In the genomic region with DNA sequence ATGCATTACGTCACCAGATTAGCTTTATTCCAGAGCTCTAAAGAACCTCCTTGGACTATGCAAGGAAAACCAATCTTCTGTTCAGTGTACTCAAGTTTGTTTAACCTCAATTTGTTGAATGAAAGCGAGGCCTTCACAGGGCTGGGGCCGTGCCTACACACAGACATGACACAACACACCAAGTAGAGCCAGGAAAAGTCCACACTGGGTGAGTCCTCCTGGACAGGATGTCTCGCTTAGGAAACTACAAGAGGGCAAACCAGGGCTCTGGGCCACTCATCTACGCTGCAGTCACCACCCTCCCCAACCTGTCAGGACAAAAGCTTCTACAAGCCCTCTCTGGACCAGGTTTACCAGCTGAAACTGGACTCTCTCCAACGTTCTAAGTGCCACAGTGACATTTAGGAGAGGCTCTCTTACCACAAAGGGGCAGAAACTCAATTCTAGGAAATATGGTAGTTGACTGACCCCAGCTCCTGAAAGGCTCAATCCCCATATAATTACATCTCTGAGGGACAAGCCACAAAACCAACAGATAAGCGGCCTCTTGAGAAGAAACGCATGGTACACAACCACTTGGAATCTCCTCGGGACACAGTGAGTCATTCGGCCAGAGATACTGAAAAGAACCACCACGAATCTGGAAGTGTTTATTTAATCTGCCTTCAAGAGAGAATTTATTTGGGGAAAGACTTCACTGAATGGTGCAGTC, we compare ENCODE assay signal across 9 mouse cellular contexts.
DNase-seq lines count a peak whose midpoint lies in the region; ATAC-seq and TF ChIP-seq lines count a peak whose summit lies in the region.
"Had no signal": no experiment of that assay in that cellular context is flagged by ENCODE, and none has a peak within 500 bp of the region (broad histone marks: within the 10 kb centered on the region; RNA-seq: fewer than 3 reads in every experiment).

No protein-coding gene starts in this region.

- no peak for ATAC-seq in embryonic facial prominence, embryonic 14.5 days (ENCODE audit: low read depth)
- no peak for ATAC-seq in hindbrain, embryonic 15.5 days (ENCODE audit: low FRiP score, low read depth)
- ATAC-seq in midbrain, embryonic 14.5 days (ENCODE audit: low FRiP score, low TSS enrichment) = no peak

- no peaks in the 10 kb centered on the region for H3K27me3 ChIP-seq in kidney, adult 2 months (replicated peaks; ENCODE audit: control insufficient read depth, insufficient read depth, low read length)
- no peaks in the 10 kb centered on the region for H3K27me3 ChIP-seq in embryonic facial prominence, embryonic 14.5 days (replicated peaks; ENCODE audit: control insufficient read depth, insufficient read depth, low read length)
- H3K27me3 ChIP-seq in hindbrain, embryonic 15.5 days = no peaks in the 10 kb centered on the region
- H3K27me3 ChIP-seq in midbrain, embryonic 14.5 days (ENCODE audit: control insufficient read depth, insufficient read depth, low read length) = no peaks in the 10 kb centered on the region
- H3K27me3 ChIP-seq: liver, embryonic 13.5 days had no signal

- peak overlapping the region; percentile 31 for H3K4me2 ChIP-seq in embryonic facial prominence, embryonic 14.5 days (ENCODE audit: low read depth, low read length)
- H3K4me2 ChIP-seq in hindbrain, embryonic 15.5 days = peak overlapping the region; percentile 38; the same call in 1 of the 2 replicates
- H3K4me2 ChIP-seq in midbrain, embryonic 14.5 days (ENCODE audit: low read length) = no peak overlapping the region
- H3K4me2 ChIP-seq: liver, embryonic 13.5 days had no signal

- H3K9me3 ChIP-seq in embryonic facial prominence, embryonic 14.5 days (ENCODE audit: control insufficient read depth, low read length) = no peaks in the 10 kb centered on the region
- no peaks in the 10 kb centered on the region for H3K9me3 ChIP-seq in hindbrain, embryonic 15.5 days
- H3K9me3 ChIP-seq in midbrain, embryonic 14.5 days (ENCODE audit: control insufficient read depth, low read length) = no peaks in the 10 kb centered on the region
- H3K9me3 ChIP-seq: liver, embryonic 13.5 days had no signal

- WGBS in kidney, adult 2 months = 56% methylated on average over 11 of the region's 11 CpGs
- WGBS in embryonic facial prominence, embryonic 14.5 days = 48% methylated on average over 11 of the region's 11 CpGs
- WGBS in hindbrain, embryonic 15.5 days = 76% methylated on average over 11 of the region's 11 CpGs
- 70% methylated on average over 11 of the region's 11 CpGs for WGBS in midbrain, embryonic 14.5 days

- peaks cover 14% of the 10 kb centered on the region for H3K4me1 ChIP-seq in kidney, adult 2 months (ENCODE audit: control insufficient read depth, insufficient read depth, low read length)
- H3K4me1 ChIP-seq in embryonic facial prominence, embryonic 14.5 days (ENCODE audit: control insufficient read depth, insufficient read depth, low read length) = peaks cover 75% of the 10 kb centered on the region
- H3K4me1 ChIP-seq in hindbrain, embryonic 15.5 days (replicated peaks) = peaks cover 13% of the 10 kb centered on the region
- peaks cover 14% of the 10 kb centered on the region; the same call in 1 of the 2 replicates for H3K4me1 ChIP-seq in midbrain, embryonic 14.5 days (ENCODE audit: control insufficient read depth, insufficient read depth, low read length)

- peak; percentile 51 for DNase-seq in kidney, adult 2 months
- DNase-seq in kidney, adult 8-10 months = no peak
- DNase-seq in embryonic facial prominence, embryonic 14.5 days (ENCODE audit: low spot score) = no peak
- DNase-seq in lung, postnatal 10 days = peak; percentile 64
- DNase-seq in layer of hippocampus, postnatal 25 days (ENCODE audit: extremely low spot score in 1 of 2, low spot score in 1 of 2) = no peak
- DNase-seq in frontal cortex, postnatal 36 days (ENCODE audit: low spot score in 2 of 2) = no peak
- DNase-seq in midbrain, embryonic 14.5 days = no peak
- DNase-seq: liver, embryonic 13.5 days had no signal

- no peaks in the 10 kb centered on the region for H3K36me3 ChIP-seq in kidney, adult 2 months (ENCODE audit: control insufficient read depth, insufficient read depth, low read length)
- H3K36me3 ChIP-seq in embryonic facial prominence, embryonic 14.5 days (ENCODE audit: control insufficient read depth, insufficient read depth, low read length) = no peaks in the 10 kb centered on the region
- H3K36me3 ChIP-seq in hindbrain, embryonic 15.5 days = no peaks in the 10 kb centered on the region
- no peaks in the 10 kb centered on the region for H3K36me3 ChIP-seq in midbrain, embryonic 14.5 days (ENCODE audit: control insufficient read depth, insufficient read depth, low read length)
- H3K36me3 ChIP-seq: liver, embryonic 13.5 days had no signal

- no peak for TF ChIP-seq CTCF in kidney, adult 2 months (conservative IDR thresholded peaks at IDR 0.05; ENCODE audit: insufficient read depth, insufficient read length, low read depth, low read length)

- peak overlapping the region; percentile 87 for H3K27ac ChIP-seq in kidney, adult 2 months (ENCODE audit: insufficient read depth, low read depth, low read length)
- peak overlapping the region; percentile 83 for H3K27ac ChIP-seq in embryonic facial prominence, embryonic 14.5 days (replicated peaks; ENCODE audit: low read depth, low read length)
- H3K27ac ChIP-seq in hindbrain, embryonic 15.5 days (replicated peaks) = no peak overlapping the region
- no peak overlapping the region for H3K27ac ChIP-seq in midbrain, embryonic 14.5 days (replicated peaks; ENCODE audit: low read depth, low read length)
- H3K27ac ChIP-seq: liver, embryonic 13.5 days had no signal

- TF ChIP-seq POLR2A in kidney, adult 2 months (IDR thresholded peaks at IDR 0.05; ENCODE audit: low read depth, low read length) = no peak

- no peak overlapping the region for H3K4me3 ChIP-seq in kidney, adult 2 months (ENCODE audit: insufficient read depth, low read depth, low read length)
- no peak overlapping the region for H3K4me3 ChIP-seq in embryonic facial prominence, embryonic 14.5 days (ENCODE audit: low read depth, low read length)
- H3K4me3 ChIP-seq in hindbrain, embryonic 15.5 days = no peak overlapping the region
- no peak overlapping the region for H3K4me3 ChIP-seq in midbrain, embryonic 14.5 days (replicated peaks; ENCODE audit: low read depth, low read length)
- H3K4me3 ChIP-seq: liver, embryonic 13.5 days had no signal

- peak overlapping the region; percentile 26; the same call in 1 of the 2 replicates for H3K9ac ChIP-seq in embryonic facial prominence, embryonic 14.5 days (ENCODE audit: low read depth, low read length)
- no peak overlapping the region for H3K9ac ChIP-seq in hindbrain, embryonic 15.5 days
- no peak overlapping the region for H3K9ac ChIP-seq in midbrain, embryonic 14.5 days (replicated peaks; ENCODE audit: low read length)
- H3K9ac ChIP-seq: liver, embryonic 13.5 days had no signal

Comparison
In these comparisons a context has a peak if more than half of its experiments do, and no peak if none do; other contexts are left out.
1. DNase-seq: peak in kidney, adult 2 months (single experiment) and lung, postnatal 10 days (single experiment); none in kidney, adult 8-10 months (0 of 2), embryonic facial prominence, embryonic 14.5 days (single experiment), layer of hippocampus, postnatal 25 days (0 of 2), frontal cortex, postnatal 36 days (0 of 2) and midbrain, embryonic 14.5 days (single experiment).
2. H3K27ac ChIP-seq: peak in kidney, adult 2 months (single experiment) and embryonic facial prominence, embryonic 14.5 days (single experiment); none in hindbrain, embryonic 15.5 days (single experiment) and midbrain, embryonic 14.5 days (single experiment).